Mouse (Mus musculus): ENCODE measurements around the gene Myo10.

Gene Myo10

GRCm38 (mm10) chr15:25828464-25828863 lies 206.1 kb downstream of the Myo10 start:
- in situ Hi-C loops (cut with MboI; ENCODE audit: low pct_unique_long_range_greater_than_20kb in 1 of 2, low sequenced_read_pairs in 2 of 2, unreplicated experiment in 1 of 2) = no loop called here

GRCm38 (mm10) chr15:25830426-25830825 lies 208.1 kb downstream of the Myo10 start:
- in situ Hi-C loops (cut with MboI; ENCODE audit: low pct_unique_long_range_greater_than_20kb in 1 of 2, low sequenced_read_pairs in 2 of 2, unreplicated experiment in 1 of 2) = no loop called here

- in situ Hi-C loops (cut with MboI; ENCODE audit: low pct_unique_long_range_greater_than_20kb in 1 of 2, low sequenced_read_pairs in 2 of 2, unreplicated experiment in 1 of 2) = no loop called here
These were observed 212.0 kb downstream of the Myo10 start for GRCm38 (mm10) chr15:25834282-25834681.

- in situ Hi-C loops (cut with MboI; ENCODE audit: low pct_unique_long_range_greater_than_20kb in 1 of 2, low sequenced_read_pairs in 2 of 2, unreplicated experiment in 1 of 2) = no loop called here
These were observed 212.8 kb downstream of the Myo10 start for GRCm38 (mm10) chr15:25834920-25835674.

DNA sequence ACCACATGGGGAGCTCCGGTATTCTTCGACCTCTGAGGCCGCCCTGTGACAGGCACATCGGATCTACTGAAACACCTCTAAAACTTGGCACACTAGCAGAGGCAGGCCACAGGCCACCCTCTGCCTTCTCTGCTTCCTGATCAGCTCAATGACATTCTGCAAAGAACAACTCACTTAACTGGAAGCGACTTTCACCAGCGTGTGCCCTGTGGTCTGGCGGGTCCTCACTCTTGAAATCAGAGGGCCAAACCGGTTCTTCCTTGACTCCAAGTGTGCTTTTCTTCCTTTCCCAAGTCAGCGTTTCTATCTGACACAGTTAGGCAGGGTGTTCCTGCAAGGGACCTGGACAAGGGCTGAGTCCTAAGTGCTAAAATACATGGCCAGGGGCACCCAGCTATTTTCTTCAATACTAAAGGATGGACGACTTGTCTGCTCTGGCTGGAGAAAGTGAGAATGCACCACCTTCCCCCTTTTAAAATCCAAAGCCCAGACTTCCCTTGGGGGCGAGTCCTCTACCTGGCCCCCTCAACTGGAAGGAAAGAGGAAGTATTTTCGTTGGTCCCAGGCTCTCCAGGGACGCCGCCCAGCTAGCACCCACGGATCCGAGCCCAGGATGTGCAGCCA lies 220.2 kb downstream of the Myo10 start:
- in situ Hi-C loops (cut with MboI; ENCODE audit: low pct_unique_long_range_greater_than_20kb in 1 of 2, low sequenced_read_pairs in 2 of 2, unreplicated experiment in 1 of 2) = no loop called here

DNA sequence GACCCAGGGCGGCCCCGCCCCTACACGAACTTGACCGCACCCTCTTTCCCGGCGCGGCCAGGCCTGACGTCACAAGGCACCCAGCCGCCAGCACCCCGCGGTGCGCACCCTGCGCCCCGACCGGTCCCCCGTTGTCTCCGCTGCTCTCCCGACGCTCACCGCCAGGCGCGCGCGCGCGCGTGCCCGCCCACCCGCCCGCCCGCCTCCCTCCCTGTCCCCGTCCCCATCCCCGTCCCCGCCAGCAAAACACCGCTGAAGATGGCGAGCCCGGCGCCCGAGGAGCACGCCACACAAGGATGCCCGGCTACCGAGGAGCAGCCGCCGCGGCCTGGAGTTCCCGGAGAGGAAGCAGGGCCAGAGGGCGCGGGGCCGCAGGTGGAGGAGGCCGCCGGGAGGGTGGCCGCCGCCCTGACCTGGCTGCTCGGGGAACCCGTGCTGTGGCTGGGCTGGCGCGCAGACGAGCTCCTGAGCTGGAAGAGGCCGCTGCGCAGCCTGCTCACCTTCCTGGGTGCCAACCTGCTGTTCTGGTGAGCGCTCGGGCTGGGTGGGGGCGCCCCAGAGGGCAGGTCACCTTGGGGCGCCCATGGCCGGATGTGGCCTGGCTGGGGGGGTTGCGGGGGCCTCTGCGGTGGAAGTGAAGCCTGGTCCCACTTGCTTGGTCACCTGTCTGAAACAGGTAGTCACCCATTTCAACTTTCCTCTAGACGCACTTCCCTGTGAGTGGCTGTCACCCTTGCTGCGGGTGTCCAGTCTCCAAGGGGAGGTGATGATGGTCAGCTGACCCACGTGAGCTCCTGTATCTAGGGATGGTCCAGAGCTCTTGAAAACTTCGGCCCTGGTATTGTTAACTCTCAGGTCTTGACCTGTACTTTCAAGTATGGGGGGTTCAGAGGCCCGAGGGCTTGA lies 221.0 kb downstream of the Myo10 start, which contains the start of gene Retreg1:
TSS of gene Retreg1 (plus strand) at position 95 of the 906 bp plus-strand sequence.
- in situ Hi-C loops (cut with MboI; ENCODE audit: low pct_unique_long_range_greater_than_20kb in 1 of 2, low sequenced_read_pairs in 2 of 2, unreplicated experiment in 1 of 2) = no loop called here

GRCm38 (mm10) chr15:25844013-25844570 lies 221.8 kb downstream of the Myo10 start:
- in situ Hi-C loops (cut with MboI; ENCODE audit: low pct_unique_long_range_greater_than_20kb in 1 of 2, low sequenced_read_pairs in 2 of 2, unreplicated experiment in 1 of 2) = no loop called here

DNA sequence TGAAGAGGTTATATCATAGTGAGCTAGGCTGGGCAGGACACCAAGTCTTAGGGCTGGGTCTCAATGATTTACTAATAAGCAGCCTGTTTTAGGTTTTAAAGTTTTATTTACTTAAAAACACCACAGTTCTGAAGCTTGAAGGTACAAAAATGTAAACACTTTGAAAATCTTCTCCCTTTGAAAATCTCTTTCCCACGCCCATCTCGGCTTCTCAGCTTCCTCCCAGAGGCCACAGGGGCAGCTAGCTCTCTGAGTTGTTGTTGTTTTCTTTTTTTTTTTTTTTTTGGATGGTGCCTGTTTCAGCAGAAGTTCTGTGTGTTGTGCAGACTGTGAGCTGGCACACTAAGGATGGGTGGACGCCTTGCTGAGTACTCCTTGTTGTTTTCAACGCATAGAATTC lies 222.4 kb downstream of the Myo10 start:
- in situ Hi-C loops (cut with MboI; ENCODE audit: low pct_unique_long_range_greater_than_20kb in 1 of 2, low sequenced_read_pairs in 2 of 2, unreplicated experiment in 1 of 2) = no loop called here

DNA sequence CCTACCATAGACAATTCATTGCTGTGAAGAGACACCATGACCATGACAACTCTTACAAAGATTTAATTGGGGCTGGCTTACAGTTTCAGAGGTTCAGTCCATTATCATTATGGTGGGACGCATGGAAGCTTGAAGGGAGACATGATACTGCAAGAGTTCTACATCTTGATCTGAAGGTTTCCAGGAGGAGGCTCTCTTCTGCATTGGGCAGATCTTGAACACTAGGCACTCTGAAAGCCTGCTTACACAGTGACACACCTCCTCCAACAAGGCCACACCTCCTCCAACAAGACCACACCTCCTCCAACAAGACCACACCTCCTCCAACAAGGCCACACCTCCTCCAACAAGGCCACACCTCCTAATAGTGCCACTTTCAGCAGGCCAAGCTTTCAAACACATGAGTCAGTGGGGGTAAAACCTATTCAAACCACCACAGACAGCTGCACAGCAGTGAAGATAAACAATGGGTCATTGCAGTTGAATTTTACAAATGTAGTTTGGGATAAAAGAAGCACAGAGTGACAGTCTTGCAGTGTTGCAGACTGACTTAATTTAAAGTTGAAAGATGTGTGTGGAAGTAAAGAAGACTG lies 225.3 kb downstream of the Myo10 start:
- in situ Hi-C loops (cut with MboI; ENCODE audit: low pct_unique_long_range_greater_than_20kb in 1 of 2, low sequenced_read_pairs in 2 of 2, unreplicated experiment in 1 of 2) = no loop called here

DNA sequence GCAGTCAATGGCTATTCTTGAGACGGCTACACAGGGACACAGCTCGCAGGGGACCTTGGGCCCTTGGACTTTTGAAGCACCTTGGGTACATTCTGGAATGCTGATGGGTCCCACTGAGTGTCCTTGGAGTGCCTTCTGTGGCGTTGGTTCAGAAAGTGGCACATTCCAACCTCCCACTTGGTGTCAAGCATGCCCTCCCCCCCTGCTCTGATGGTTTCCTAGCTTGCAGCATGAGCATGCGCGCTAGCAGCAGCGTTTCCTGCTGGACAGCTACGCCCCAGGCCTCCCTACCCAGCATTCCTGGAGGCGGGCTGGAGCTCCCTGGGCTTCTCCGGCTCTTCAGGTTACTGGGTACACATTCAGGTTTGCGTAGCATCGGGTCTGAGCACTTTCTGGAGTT lies 228.2 kb downstream of the Myo10 start:
- in situ Hi-C loops (cut with MboI; ENCODE audit: low pct_unique_long_range_greater_than_20kb in 1 of 2, low sequenced_read_pairs in 2 of 2, unreplicated experiment in 1 of 2) = no loop called here

GRCm38 (mm10) chr15:25854270-25854904 lies 232.1 kb downstream of the Myo10 start:
- in situ Hi-C loops (cut with MboI; ENCODE audit: low pct_unique_long_range_greater_than_20kb in 1 of 2, low sequenced_read_pairs in 2 of 2, unreplicated experiment in 1 of 2) = no loop called here

DNA sequence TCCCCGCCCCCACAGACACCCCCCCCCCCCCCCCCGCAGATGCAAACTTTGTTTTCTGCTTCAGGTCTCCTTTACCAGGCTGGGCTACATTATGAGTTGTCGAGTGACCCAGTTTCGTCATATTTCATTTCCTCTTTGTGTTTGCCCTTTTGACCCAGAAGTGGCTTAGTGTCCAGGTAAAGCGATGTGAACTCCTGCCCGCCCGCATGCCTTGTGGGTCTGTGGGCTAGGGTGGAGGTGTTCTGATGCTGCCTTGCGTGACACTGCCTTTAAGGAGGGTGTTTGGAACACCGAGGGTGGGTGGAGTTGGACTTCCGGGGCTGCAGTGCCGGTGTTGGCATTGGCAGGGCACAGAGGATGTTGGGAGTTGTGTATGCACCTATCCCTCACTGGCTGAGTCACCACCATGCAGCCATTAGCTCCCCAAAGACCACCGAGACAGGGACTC lies 236.3 kb downstream of the Myo10 start:
- in situ Hi-C loops (cut with MboI; ENCODE audit: low pct_unique_long_range_greater_than_20kb in 1 of 2, low sequenced_read_pairs in 2 of 2, unreplicated experiment in 1 of 2) = no loop called here

- in situ Hi-C loops (cut with MboI; ENCODE audit: low pct_unique_long_range_greater_than_20kb in 1 of 2, low sequenced_read_pairs in 2 of 2, unreplicated experiment in 1 of 2) = no loop called here
These were observed 237.1 kb downstream of the Myo10 start for GRCm38 (mm10) chr15:25859469-25859868.

DNA sequence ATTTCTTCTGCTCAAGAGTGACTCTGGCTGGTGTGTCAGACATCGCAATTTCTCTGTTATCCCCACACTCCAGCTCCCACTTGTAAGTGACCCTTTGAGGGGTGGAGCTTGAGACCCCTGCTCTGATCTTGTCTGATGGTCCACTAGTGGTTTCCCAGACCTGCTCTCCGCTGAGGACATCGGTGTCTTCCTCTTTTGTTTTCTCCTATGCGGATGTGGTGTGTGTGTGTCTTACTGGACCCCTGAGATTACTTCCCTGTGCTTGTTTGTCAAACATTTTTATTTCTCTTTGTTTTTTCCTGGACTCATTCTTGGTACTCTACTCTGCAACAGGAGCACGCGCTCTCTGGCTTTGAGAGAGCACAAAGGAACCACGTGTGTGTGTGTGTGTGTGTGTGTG lies 239.6 kb downstream of the Myo10 start:
- in situ Hi-C loops (cut with MboI; ENCODE audit: low pct_unique_long_range_greater_than_20kb in 1 of 2, low sequenced_read_pairs in 2 of 2, unreplicated experiment in 1 of 2) = no loop called here
